Mouse (Mus musculus) c-Kit-positive CD71-positive TER-119-negative erythroid progenitor cells, embryonic 14.5 days (primary cell): ENCODE measurements around the gene Rtn2.
"Not testable (repeated sequence)": the region's sequence is repeated elsewhere in the genome, so short reads cannot be mapped to it uniquely, and the experiment has no call there.

Experiments used
- DNase-seq: peaks from one replicate; pipeline ENCODE4 v3.0.0-alpha.2; 2013; ENCODE audit warnings: low read depth

Rtn2 gene

DNA sequence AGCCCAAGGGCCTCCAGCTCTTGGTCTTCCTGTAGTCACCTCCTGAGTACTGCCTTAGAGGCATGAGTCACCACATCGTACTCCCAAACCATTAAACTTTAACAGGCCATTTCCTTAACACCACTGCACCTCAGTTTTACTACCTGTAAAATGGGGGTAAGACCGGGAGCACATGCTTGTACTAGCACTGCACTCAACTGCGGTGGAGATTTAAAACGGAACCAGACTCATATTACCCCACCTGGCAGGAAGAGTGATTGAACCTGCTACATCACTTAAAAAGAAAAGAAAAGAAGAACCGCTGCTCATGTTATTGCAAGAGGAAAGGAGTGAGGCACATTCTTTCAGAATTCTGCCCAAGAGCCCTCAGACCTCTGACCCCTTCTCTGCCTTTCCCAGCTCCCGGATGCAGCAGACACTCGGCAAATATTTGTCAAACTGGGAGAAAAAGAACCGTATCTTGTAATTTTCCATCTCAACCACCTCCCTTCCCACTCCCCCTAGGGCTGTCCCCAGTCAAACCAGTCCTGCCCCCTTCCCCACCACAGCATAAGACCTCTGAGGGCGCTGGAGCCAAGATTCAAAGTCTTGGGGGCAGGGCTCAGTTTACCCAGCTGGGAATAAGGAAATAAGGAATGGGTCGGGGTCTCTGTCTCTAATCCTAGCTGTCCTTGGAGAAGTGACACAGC, 13.3 kb upstream of the Rtn2 start:
- no peak for DNase-seq

DNA sequence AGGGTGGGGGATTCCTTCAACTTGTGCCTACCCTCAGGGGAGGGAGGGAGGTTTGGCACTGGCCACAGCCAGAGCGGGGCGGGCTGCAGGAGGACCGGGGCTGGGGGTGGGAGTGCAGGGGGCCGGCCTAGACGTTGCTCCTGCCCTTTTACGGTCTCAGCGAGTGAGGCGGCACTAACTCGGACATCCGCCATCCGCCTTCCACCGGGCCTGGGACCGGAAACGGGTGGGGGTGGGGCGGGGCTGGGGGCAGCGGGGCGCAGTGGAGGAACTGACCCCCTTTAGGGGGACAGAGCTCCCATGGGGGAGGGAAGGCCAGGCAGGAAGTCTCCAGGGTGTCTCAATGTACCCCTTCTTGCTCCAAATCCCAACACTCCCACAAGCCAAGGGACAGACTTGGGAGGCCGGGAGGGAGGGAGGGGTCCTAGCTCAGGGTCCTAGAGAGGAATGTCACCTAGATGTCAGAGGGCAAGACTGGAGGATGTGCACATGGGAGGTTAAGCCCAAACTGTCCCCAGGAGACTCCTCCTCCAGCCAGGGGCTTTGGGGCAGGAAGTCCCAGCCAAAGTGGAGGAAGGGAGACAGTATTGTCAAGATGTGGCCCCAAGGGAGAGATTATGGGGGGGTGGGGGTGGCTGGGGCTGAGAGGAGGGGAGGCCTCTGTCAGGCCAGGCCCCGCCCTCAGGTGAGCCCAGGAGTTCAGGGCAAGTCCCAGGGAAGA, 12.5 kb upstream of the Rtn2 start:
- no peak for DNase-seq

DNA sequence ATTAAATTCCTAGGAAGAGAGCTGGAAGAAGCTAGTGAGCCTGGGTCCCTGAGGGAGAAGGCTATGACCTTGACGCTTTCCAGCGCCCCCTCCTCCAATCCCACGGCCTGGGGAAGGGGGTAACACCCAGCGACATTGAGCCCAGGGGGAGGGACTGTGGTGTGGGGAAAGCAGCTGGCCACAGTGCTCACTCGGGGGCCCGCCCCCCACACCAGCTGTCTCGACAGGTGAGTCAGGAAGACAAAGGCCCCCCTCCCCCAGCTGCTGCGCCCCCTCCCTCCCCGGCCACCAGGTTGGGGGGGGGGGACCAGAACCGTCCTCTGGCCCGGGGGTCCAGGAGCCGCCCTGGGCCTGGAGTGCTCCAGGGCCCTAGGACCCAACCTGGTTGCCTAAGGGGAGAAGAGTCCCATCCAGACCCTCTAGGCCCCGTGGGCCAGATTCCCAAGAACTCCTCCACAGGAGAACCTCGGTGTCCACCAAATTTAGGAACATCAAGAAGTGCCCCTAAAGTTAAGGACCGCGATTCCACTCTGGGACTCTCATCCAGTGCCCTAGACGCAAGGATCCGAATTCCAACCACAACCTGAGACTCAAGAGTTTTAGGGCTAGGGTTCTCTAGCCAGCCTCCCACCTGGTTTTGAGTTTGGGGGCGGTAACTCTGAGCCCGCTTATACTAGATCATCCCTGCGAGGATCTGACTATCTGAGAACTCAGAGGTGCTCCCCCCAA, 11.8 kb upstream of the Rtn2 start:
- no peak for DNase-seq

DNA sequence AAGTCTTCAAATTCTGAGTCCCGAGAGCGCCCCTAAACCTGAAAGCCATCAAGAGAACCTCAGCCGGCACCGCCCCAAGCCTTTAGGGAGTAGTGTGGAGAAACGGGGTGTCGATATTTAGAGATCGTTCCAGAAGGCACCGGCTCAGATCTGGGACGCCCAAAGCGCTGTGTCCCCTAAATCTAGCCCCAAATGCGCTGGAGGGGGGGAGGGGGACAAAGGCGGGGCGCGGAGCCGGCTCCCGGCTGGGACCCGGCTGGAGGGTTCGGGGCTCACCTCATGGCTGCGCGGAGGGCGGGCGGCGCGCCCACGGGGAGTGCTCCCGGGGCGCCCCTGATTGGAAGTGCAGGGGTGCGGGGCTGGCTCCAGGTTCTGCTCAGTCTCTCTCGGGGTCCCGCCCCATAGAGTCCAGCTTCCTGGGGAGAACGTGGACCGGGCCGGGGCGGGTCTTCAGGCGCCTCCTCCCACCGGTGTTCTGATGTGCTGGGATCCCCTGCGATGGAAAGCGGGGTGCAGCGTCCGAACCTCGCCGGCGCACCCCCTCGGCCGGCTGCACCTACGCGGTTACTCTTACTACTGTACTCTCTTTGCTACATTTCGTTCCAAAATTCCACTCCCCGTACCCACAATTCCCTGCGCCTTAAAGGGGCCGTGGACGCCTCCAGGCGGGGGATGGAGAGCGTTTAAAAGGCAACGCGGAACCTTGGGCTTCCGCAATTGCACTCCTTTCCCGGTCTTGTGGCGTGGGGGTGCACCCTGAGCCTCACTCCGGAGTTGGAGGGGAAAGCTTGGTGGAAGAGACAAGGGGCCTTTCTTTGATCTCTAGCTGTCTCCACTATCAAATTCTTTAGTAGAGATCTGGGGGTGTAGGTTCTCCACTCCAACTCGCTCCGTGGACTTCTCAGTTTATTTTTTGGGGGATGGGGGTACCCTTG, 10.9 kb upstream of the Rtn2 start, which contains the start of gene Vasp:
TSS of gene Vasp (minus strand) at position 580 of the 935 bp plus-strand sequence.
- peak; percentile 89 for DNase-seq

DNA sequence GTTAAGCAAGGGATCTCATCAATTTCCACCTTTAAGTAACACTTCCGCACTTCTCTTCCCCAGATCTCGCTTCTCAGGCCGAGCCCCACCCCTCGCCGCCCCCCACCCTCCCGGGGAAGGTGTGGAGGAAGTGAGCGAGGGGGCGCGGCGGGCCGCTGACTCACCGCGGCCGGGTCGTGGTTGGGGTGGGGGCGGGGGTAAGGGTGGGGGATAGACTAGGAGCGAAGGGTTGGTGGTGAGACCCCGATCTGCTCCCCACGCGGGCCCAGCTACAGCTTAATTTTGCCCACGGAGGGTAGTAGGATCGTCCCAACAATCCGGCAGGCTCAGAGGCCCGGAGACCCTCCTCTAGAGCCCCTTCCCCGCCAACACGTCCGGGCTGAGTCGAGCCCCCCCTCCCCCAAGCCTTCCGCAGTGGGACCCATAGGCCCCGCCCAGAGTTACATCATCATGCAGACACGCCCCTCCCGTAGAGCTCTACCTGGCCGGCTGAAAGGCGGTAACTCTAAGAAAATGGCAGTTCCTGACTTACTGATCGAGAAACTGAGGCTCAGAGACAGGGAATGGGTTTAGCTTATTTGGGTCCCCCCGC, 10.2 kb upstream of the Rtn2 start:
- no peak for DNase-seq

DNA sequence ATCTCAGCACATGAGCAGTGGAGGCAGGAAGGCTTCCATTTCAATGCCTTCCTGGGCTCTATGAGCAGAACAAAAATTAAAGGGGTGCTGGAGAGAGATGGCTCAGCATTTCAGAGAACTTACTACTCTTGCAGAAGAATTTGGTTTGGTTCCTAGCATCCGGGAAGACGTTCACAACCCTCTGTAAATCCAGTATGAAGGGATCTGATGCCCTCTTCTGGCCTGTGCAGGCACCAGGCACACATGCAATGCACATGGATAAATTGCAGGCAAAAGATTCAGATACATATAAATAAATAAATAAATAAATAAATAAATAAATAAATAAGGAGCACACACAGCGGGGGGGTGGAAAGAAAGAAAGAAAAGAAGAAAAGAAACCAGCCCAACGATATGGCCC, 6.2 kb upstream of the Rtn2 start:
- DNase-seq = no peak

DNA sequence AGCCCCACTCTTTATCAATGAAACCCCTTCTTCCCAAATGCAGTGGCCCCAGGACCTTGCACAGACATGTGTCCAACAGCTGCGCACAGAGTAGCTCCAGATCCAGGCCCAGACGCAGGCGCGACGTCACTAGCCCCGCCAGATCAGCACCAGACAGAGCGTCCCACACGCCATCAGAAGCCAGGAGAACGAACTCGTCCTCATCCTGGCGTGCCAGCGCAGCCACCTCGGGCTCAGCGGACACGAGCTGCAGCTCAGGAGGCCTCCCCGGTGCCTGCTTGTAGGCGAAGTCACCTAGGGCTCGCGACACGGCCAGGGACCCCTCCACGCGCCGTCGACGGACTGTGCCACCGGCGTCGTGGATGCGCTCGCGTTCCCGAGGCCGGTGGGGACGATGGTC, 3.4 kb upstream of the Rtn2 start:
- no peak for DNase-seq

DNA sequence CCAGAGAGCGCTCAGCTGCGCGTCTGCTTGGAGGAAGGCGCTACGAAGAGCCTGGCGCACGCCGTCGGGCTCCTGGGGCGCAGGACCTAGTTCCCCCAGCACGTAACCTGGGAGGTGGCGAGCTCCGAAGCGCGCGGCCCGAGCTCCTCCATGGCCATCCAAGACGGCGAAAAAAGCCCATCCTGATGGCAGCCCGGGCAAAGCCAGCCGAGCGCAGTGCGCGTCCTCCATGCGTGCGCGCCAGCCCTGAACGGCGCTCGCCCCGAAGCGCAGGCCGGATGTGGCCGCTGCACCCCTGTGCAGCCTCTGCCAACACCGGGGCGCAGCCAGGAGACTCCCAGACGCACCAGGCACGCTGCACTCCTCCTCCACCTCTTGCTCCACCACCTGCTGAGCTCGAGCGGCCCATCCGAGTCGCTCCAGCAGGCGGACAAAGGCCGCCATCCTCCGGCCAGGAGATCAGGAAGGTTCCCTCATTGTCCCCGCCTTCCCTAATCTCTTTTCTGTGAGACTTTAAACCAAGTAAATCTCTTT, 2.8 kb upstream of the Rtn2 start, which contains the start of gene Ppm1n:
TSS of gene Ppm1n (minus strand) at position 484 of the 534 bp plus-strand sequence.
- no peak for DNase-seq

DNA sequence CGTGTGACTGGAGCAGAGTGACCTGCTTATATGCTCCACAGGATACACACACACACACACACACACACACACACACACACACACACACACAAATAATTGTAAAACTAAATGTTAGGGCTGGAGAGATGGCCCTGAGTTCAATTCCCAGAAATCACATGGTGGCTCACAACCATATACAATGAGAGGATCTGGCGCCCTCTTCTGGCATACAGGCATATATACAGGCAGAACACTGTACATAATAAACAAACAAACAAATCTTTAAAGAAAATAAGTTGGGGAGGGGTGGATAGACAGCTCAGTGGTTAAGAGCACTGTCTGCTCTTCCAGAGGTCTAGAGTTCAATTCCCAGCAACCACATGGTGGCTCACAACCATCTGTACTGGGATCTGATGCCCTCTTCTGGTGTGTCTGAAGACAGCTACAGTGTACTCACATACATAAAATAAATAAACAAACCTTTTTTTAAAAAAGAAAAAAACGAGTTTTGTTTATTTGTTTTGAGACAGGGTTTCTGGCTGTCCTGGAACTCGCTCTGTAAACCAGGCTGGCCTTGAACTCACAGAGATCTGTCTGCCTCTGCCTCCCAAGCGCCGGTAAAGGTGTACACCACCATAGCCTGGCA, 632 bp upstream of the Rtn2 start:
- not testable (repeated sequence) for DNase-seq

DNA sequence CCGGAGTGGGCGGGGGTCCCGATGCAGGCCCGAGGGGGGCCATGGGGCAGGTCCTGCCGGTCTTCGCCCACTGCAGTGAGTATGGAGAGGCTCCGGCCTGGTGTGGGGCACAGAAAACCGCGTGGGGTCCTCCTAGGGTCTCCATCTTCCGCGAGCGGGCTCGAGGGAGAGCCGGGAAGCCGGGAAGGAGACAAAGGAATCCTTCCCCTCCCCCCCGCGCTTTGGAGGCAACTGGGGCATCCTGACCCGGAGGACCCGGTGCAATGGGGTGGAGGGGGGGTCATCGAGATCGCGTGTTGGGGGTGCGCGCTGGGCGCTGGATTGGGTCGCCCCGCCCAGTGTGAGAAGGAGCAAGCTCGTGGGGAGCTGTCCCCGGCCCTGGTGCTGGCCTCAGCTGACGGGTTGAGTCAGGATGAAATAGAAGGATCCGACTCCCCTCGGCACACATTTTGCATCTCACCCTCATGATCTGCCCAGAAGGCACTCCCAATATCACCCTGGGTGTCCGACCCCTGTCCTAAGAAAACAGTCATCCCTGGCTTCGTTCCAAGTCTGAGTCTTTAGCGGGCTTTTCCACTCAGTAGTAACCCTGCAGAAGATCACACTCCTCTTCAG, 474 bp downstream of the Rtn2 start:
- DNase-seq = no peak

DNA sequence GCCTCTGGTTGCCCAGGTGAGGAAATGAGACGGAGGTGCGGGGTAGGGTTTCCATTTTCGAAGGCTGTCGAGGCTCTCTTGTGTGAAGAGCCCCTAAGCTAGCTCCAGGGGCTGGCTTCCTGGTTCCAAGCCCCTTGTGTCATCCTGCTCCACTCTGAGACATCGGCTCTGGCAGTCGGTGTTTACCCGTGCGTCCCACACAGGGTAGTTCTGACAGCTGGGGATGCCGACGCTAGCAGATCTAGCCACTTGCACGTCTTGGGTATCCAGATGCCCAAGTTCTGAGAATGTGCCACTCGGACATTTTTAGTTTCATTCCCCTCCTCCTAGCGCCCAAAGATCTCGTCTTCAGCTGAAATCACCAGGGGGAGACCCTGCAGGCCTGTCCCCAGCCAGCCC, 981 bp downstream of the Rtn2 start:
- DNase-seq = no peak

DNA sequence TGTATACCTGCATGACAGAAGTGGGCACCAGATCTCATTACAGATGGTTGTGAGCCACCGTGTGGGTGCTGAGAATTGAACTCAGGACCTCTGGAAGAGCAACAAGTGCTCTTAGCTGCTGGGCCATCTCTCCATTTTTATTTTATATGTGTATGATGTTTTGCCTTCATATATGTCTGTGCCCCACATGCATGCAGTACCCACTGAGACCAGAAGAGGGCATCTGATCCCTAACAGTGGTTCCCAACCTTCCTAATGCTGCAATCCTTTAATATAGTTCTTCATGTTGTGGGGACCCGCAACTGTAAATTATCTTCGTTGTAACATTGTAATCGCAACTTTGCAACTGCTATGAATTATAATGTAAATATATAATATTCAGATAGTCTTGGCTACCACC, 2.3 kb downstream of the Rtn2 start:
- DNase-seq = no peak

DNA sequence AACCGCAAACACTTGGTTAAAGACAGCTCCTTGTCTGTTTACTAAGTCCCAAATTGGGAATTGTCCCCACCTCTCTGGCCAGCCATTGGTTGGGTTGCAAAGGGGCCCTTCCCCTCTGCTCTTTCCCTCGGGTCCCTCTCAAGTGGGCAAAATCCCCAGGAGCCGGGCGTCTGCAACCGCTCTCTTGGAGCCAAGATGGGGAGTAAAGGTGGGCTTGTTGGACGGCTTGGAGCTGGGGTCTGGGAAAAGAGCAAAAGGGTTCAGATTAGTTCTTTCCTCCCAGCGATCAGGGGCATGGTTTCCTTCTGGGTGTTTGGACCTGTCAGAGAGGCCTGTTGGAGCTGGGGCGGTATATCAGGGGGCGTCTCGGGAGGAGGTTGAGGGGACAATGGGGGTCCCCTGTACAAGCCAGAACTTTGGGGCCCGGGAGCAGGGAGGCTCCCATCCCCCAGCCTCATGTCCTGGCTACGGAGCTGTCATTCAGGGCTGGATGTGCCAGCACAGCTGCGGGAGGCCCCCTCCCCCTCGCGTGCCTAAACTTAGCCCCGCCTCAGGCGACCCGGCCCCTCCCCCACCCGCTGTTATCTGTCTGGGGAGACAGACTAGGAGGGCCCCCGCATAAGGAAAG, 8.7 kb downstream of the Rtn2 start:
- no peak for DNase-seq

DNA sequence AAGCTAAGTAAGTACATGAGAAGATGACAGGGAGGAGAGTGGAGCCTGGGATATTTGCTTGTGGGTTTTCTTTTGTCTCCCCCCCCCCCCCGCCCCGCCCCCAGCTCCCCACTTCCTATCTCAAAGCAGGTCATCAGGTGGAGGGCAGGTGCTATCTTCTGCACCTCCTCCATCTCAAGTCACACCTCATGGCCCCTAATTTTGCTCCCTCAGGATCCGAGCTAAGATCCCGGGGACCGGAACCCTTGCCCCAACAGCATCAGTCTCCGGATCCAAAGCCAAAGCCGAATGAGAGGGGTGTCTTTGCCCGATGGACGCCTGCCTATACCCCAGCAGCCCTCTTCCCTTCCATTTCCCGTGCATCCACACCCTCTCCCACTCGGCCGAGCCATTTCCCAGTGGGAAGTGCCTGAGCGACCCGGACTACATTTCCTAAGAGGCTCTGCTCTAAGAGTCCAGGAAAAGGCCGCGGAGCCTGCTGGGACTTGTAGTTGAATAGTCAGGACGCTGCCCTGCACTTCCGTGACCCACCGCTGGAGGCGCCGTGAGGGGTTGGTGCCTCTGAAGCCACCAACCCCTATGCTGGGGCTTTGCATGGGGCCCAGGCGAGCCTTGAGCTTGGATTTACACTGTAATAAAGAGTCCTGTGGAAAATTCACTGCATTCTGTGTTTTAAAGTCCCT, 13.2 kb downstream of the Rtn2 start:
- peak; percentile 79 for DNase-seq

DNA sequence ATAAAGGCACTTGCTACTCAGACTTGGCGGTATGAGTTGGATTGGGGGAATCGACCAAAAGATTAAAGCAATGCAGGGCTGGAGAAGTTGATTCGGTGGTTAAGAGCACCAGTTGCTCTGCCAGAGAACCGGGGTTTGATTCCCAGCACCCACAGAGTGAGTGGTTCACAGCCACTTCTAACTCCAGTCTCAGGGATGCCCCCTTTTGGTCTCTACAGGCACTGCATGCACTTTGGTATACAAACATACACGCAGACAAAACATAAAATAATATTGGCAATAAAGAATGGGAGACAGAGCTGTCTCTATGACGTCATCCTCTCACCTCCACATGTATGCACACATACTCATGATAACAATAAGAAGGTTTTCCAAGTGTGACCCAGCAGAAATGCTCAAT, 14.6 kb downstream of the Rtn2 start:
- no peak for DNase-seq

DNA sequence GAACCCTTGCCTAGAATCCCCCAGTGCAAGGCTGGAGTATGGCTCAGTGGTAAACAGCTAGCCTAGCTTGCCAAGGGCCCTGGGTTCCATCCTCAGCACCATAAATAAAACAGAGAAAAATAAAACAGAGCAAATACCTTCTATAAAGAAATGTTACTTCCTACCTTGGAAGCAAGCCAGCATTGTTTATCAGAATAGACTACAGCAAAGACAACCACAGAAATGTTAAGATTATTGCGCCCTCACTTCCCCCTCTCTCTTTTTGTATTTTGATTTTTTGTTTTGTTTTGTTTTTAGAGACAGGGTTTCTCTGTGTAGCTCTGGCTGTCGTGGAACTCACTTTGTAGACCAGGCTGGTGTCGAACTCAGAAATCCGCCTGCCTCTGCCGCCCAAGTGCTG, 15.4 kb downstream of the Rtn2 start:
- DNase-seq = no peak

DNA sequence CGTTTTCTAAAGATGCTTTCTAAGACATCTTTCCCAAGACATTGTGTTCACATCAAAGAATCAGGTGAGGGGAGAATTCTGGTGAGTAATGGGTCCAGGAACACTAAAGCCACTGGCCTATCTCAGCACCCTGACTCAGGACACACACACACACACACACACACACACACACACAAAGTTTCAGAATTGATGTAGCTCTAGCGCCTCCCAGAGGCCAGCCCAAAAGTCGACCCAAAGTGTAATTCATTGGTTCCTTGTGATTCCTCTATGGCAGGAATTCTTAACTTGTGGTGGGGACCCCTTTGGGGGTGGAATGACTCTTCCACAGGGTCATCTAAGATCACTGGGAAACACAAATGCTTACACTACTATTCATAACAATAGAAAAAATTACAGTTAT, 16.8 kb downstream of the Rtn2 start:
- no peak for DNase-seq

DNA sequence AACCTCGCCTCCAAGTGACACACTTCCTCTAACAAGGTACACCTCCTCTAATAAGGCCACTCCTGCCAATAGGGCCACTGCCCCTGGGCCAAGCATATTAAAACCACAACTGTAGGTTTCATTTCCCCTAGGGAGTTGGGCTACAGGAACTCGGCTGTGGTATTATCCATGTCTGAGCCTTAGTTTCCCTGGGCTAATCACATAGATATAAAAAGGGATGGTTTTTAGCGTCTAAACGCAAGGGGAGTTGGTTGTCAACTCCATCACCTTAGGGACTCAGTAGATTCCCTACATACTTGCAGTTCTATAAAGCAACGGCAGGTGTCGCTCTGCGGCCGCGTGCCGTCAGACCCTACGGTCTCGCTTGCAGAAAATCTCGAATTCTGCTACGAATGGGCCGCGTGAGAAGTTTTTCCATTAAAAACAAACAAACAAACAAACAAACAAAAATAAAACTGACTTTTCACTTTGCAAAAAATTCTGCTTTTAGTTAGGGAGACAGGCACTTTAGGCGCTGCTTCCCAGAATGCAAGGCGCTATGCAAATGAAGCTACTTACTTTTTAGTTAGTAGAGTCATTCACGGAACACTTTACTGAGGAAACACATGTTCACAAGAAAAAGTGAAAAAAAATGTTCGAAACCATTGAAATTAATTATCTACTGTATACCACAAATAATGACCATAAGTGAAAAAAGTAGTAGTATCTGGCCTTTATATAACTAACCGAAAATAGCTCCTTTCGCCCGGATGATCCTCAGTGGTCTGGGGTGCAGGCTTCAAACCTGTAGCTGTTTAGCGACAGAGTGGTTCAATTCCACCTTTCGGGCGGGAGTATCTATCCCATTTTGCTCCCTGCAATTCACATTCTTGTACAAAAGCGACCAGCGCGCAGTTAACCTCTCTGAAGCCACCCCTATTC, 18.3 kb downstream of the Rtn2 start:
- DNase-seq = no peak
